Mouse (Mus musculus) liver, adult 2 months (tissue): ENCODE data around the gene Fam178b. TPM values are rescaled to one million over a fixed set of nuclear protein-coding genes. Genes with fewer than 3 reads are reported as not detected.

Source experiments
- DNase-seq: peaks from one replicate; pipeline ENCODE4 v3.0.0-alpha.2; 2011; ENCODE audit warnings: low read depth, low spot score; ENCODE audit errors: extremely low read depth
- H3K27ac ChIP-seq: fragments of 200-500 bp; replicated peaks from 2 replicates; pipeline ENCODE4 v1.5.1; 2012; ENCODE audit warnings: low read depth, mild to moderate bottlenecking, control low read depth, inconsistent platforms, low read length; ENCODE audit not compliant: insufficient read depth
- H3K27me3 ChIP-seq: fragments of 200-500 bp; 2 replicates; pipeline ENCODE4 v1.6.1; 2012; ENCODE audit warnings: mild to moderate bottlenecking, moderate library complexity, low read length, inconsistent platforms; ENCODE audit not compliant: control insufficient read depth, insufficient read depth
- H3K36me3 ChIP-seq: fragments of 200-500 bp; 2 replicates; pipeline ENCODE4 v1.6.1; 2012; ENCODE audit warnings: low read length, inconsistent platforms; ENCODE audit not compliant: control insufficient read depth, insufficient read depth
- H3K4me1 ChIP-seq: fragments of 200-500 bp; 2 replicates; pipeline ENCODE4 v1.6.1; 2011; ENCODE audit warnings: low read length; ENCODE audit not compliant: control insufficient read depth, insufficient read depth
- H3K4me3 ChIP-seq: fragments of 200-500 bp; 2 replicates; pipeline ENCODE4 v1.5.1; 2011; ENCODE audit warnings: low read depth, mild to moderate bottlenecking, control low read depth, low read length, moderate library complexity; ENCODE audit not compliant: insufficient read depth
- H3K79me2 ChIP-seq: fragments of 200-500 bp; 2 replicates; pipeline ENCODE4 v1.6.1; 2012; ENCODE audit warnings: inconsistent platforms, mild to moderate bottlenecking, low read length, moderate library complexity; ENCODE audit not compliant: control insufficient read depth, insufficient read depth
- H3K9ac ChIP-seq: fragments of 200-500 bp; 2 replicates; pipeline ENCODE4 v1.6.1; 2012; ENCODE audit warnings: low read depth, mild to moderate bottlenecking, control low read depth, inconsistent platforms, low read length
- CTCF ChIP-seq: fragments of 200-500 bp; IDR thresholded peaks from 2 replicates; pipeline ENCODE4 v1.5.1; 2011; ENCODE audit warnings: low read depth, low read length, control low read depth
- POLR2A ChIP-seq: fragments of 200-500 bp; IDR thresholded peaks from 2 replicates; pipeline ENCODE4 v1.6.1; 2011; ENCODE audit warnings: low read length, control low read depth; ENCODE audit not compliant: insufficient read depth; ENCODE audit errors: extremely low read depth
- WGBS: fragments of 180-500 bp; shearing (Covaris S2); methylation state at CpG from one replicate; pipeline ENCODE4 v1.1.7; 2018; 5-methylcytosine and 5-hydroxymethylcytosine counted together
- polyA plus RNA-seq: library from polyadenylated mRNA; depleted of rRNA; stranded (reverse); fragments of >200 nt; gene quantifications from 2 replicates; pipeline ENCODE4 v1.2.3, GENCODE M21; 2012
- total RNA-seq: library from RNA; depleted of rRNA; stranded (reverse); fragments of >200 nt; gene quantifications from 2 replicates; pipeline ENCODE4 v1.2.3, GENCODE M21; 2014

Gene Fam178b
- total and polyA plus RNA-seq, 2 experiments, result 0.11 to 0.18 TPM

DNA sequence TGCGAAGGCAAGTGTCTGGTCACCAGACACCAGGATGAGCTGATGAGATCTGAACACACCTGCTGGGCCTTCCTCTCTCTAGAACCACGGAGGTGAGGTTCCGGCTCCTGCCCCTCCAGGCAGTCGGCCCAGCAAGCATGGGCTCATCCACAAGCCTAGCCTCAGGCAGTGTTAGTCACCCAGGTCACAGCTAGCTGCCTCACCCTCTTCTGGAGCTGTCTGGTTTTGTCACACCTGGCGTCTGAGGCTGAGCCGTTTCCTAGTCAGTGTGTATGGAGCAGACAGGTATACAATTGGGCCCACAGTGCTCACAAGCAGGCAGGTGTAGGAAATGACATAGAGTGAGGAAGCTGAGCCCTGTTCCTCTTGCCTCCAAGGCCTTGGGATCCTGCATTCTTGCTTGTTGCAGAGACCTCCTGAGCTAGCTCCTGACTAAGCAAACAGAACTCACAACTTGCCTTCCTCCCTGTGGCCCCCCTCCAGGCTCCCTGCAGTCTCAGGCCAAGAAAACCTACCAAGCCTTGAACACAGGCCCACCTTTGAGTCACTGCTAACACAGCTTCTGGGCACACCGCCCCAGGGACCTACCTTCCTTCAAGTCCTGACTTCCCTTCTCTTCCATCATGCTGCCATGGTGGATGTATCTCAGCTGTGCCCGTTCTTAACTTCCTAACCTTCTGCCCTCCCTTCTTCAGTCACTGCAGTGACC, 99.4 kb downstream of the Fam178b start:
- Histone ChIP-seq H3K79me2 (no peaks in the 10 kb centered on the region), H3K27ac (no peak overlapping the region), H3K9ac (no peak overlapping the region), H3K4me3 (no peak overlapping the region), H3K36me3 (no peaks in the 10 kb centered on the region), H3K27me3 (no peaks in the 10 kb centered on the region), H3K4me1 (peaks cover 2% of the 10 kb centered on the region; the same call in 1 of the 2 replicates)
- TF ChIP-seq POLR2A (no peak), CTCF (no peak)
- no peak for DNase-seq
- WGBS, result 85% methylated on average over 8 of the region's 8 CpGs

DNA sequence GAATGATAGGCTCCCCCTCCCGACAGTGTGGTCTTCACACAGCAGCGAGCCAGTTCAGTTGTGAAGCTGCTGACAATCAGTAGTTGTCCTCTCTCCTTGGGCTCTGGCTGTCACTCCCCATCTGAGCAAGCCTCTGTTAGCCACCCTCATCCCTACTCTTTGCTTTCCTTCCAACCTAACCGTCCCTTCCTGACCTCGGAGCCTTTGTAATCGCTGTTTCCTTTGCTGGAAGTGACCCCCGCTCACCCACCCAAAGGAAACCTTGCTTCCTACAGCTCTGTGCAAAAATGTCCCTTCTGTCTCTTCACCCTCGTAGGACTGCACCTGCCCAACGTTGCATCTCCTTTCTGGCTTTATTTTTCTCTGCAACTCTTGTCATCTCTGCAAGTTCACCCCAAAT, 100.8 kb downstream of the Fam178b start:
- no peak overlapping the region for H3K4me3 ChIP-seq
- TF ChIP-seq CTCF (no peak), POLR2A (no peak)
- no peak overlapping the region for H3K9ac ChIP-seq
- no peak for DNase-seq
- H3K79me2 ChIP-seq, result no peaks in the 10 kb centered on the region
- H3K27me3 ChIP-seq, result no peaks in the 10 kb centered on the region
- H3K27ac ChIP-seq, result no peak overlapping the region
- no peaks in the 10 kb centered on the region for H3K36me3 ChIP-seq
- whole genome bisulfite sequencing, result 82% methylated on average over 8 of the region's 8 CpGs
- peaks cover 2% of the 10 kb centered on the region; the same call in 1 of the 2 replicates for H3K4me1 ChIP-seq

GRCm38 (mm10) chr1:36581260-36581659, 101.7 kb downstream of the Fam178b start:
- no peaks in the 10 kb centered on the region for H3K79me2 ChIP-seq

DNA sequence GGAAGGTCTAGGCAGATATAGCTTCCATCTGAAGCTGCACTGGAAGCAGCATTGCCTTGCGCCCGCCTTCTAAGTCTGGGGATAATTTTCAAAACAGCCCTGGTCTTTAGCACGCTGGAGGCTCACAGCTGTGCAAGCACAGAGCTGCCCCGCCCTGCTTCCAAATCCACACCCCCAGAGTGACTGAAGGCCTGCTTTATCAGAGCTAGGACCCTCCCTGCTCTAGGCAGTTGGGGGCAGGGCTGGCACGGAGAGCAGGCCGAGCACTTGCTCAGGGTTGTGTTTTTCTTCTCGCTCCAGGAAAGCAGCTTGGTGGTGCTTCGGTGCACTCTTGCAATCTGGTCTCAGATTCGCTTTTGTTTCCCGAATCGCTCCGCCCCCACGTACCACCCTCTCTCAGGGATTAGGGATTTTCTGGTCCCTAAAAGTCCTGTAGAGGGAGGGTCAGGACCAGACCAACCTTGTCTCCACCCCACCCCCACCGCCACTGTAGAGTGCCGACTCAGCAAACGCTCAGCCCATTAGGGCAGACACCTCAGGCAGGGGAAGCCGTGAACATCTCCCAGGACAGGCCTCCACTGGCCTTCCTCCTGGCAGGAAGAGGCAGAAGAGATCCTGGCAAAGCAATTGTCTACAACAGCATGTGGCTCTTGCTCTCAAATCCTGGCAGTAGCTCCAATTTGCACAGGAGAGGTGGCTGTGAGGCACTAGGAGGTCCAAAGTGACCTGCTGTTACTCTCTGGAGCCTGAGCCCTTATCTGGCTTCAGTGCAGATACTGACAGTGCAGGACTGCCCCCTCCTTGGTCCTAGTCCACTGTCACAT, 102.4 kb downstream of the Fam178b start:
- TF ChIP-seq POLR2A, result no peak
- no peak for TF ChIP-seq CTCF
- peak overlapping the region; percentile 32; the same call in 1 of the 2 replicates for H3K4me3 ChIP-seq
- DNase-seq, result no peak
- 13% methylated on average over 17 of the region's 17 CpGs for WGBS
- H3K79me2 ChIP-seq, result no peaks in the 10 kb centered on the region
- H3K4me1 ChIP-seq, result peaks cover 5% of the 10 kb centered on the region; the same call in 1 of the 2 replicates
- no peak overlapping the region; the same call in 1 of the 2 replicates for H3K9ac ChIP-seq
- peak overlapping the region; percentile 1; the same call in 1 of the 2 replicates for H3K27ac ChIP-seq
- no peaks in the 10 kb centered on the region for H3K36me3 ChIP-seq
- no peaks in the 10 kb centered on the region for H3K27me3 ChIP-seq

More at GRCm38 (mm10) chr1:36581260-36581659, 101.7 kb downstream of the Fam178b start:
- Histone ChIP-seq H3K27me3 (no peaks in the 10 kb centered on the region), H3K36me3 (no peaks in the 10 kb centered on the region), H3K4me3 (no peak overlapping the region), H3K9ac (no peak overlapping the region), H3K4me1 (peaks cover 5% of the 10 kb centered on the region; the same call in 1 of the 2 replicates), H3K27ac (no peak overlapping the region)
- DNase-seq, result no peak
- WGBS, result 80% methylated on average over 5 of the region's 5 CpGs
- no peak for TF ChIP-seq CTCF
- TF ChIP-seq POLR2A, result no peak

GRCm38 (mm10) chr1:36579974-36580383, 103.0 kb downstream of the Fam178b start:
- H3K79me2 ChIP-seq, result no peaks in the 10 kb centered on the region
- no peak overlapping the region for H3K4me3 ChIP-seq
- H3K27ac ChIP-seq, result peak overlapping the region; percentile 1; the same call in 1 of the 2 replicates
- H3K4me1 ChIP-seq, result peaks cover 5% of the 10 kb centered on the region; the same call in 1 of the 2 replicates
- TF ChIP-seq CTCF, result no peak
- no peak for TF ChIP-seq POLR2A
- WGBS, result 64% methylated on average over 6 of the region's 6 CpGs
- H3K9ac ChIP-seq, result no peak overlapping the region
- H3K36me3 ChIP-seq, result no peaks in the 10 kb centered on the region
- no peaks in the 10 kb centered on the region for H3K27me3 ChIP-seq
- no peak for DNase-seq
